Mouse (Mus musculus) right cerebral cortex, adult 2 months (tissue): ENCODE measurements around the gene Fggy.

Source experiments
- DNase-seq, 2 experiments: peaks; one replicate each; pipeline ENCODE4 v3.0.0; 2021 to 2022; ENCODE audit warnings: low spot score in 2 of 2

The Fggy gene

GRCm38 (mm10) chr4:95778528-95778927 lies 221.2 kb downstream of the Fggy start:
- DNase-seq = no peak

GRCm38 (mm10) chr4:95784146-95784895 lies 227.0 kb downstream of the Fggy start:
- DNase-seq = no peak

- no peak for DNase-seq
Observed at GRCm38 (mm10) chr4:95787609-95788008, 230.3 kb downstream of the Fggy start.

GRCm38 (mm10) chr4:95788867-95789266 lies 231.6 kb downstream of the Fggy start:
- DNase-seq = no peak

GRCm38 (mm10) chr4:95791913-95792475 lies 234.7 kb downstream of the Fggy start:
- no peak for DNase-seq

GRCm38 (mm10) chr4:95793647-95794328 lies 236.5 kb downstream of the Fggy start:
- DNase-seq = no peak

GRCm38 (mm10) chr4:95794651-95795050 lies 237.3 kb downstream of the Fggy start:
- no peak for DNase-seq

- no peak for DNase-seq
Observed at GRCm38 (mm10) chr4:95795283-95795682, 238.0 kb downstream of the Fggy start.

- DNase-seq = no peak
Observed at GRCm38 (mm10) chr4:95819650-95820049, 262.3 kb downstream of the Fggy start.

GRCm38 (mm10) chr4:95821906-95822579 lies 264.7 kb downstream of the Fggy start:
- DNase-seq = no peak

GRCm38 (mm10) chr4:95828164-95828563 lies 270.9 kb downstream of the Fggy start:
- DNase-seq = no peak

- DNase-seq = no peak
Observed at GRCm38 (mm10) chr4:95830320-95830719, 273.0 kb downstream of the Fggy start.

- DNase-seq = no peak
Observed at GRCm38 (mm10) chr4:95839860-95840259, 282.6 kb downstream of the Fggy start.

- DNase-seq = no peak
Observed at GRCm38 (mm10) chr4:95840389-95841053, 283.2 kb downstream of the Fggy start.

GRCm38 (mm10) chr4:95845981-95846617 lies 288.8 kb downstream of the Fggy start:
- no peak for DNase-seq

GRCm38 (mm10) chr4:95847219-95847618 lies 289.9 kb downstream of the Fggy start:
- DNase-seq = no peak

GRCm38 (mm10) chr4:95847664-95848063 lies 290.4 kb downstream of the Fggy start:
- no peak for DNase-seq

- DNase-seq = no peak
Observed at GRCm38 (mm10) chr4:95849497-95849896, 292.2 kb downstream of the Fggy start.

- no peak for DNase-seq
Observed at GRCm38 (mm10) chr4:95850044-95850739, 292.9 kb downstream of the Fggy start.

GRCm38 (mm10) chr4:95852257-95852656 lies 294.9 kb downstream of the Fggy start:
- DNase-seq = no peak

- no peak for DNase-seq
Observed at GRCm38 (mm10) chr4:95856008-95856407, 298.7 kb downstream of the Fggy start.
